Mouse (Mus musculus): ENCODE data around the gene Gm6370. TPM values are rescaled to one million over a fixed set of nuclear protein-coding genes. Genes with fewer than 3 reads are reported as not detected.
"Not testable (repeated sequence)": the region's sequence is repeated elsewhere in the genome, so short reads cannot be mapped to it uniquely, and the experiment has no call there.

The Gm6370 gene
- polyA plus RNA-seq, 1 experiment from 2014 or later: not detected

- WGBS: 10% methylated on average over 3 of the region's 4 CpGs
Measured at GRCm38 (mm10) chr5:146488959-146489358, 2.2 kb upstream of the Gm6370 start.

GRCm38 (mm10) chr5:146502099-146502498 lies 10.9 kb downstream of the Gm6370 start, which contains the start of gene 4930449I24Rik:
Gene 4930449I24Rik (plus strand): TSS chr5:146502399.
- not testable (repeated sequence) for H3K27me3 ChIP-seq; H3K4me3 ChIP-seq; H3K4me1 ChIP-seq (replicated peaks); H3K9me3 ChIP-seq; H3K36me3 ChIP-seq; ATAC-seq (ENCODE audit: low FRiP score, low read depth); H3K27ac ChIP-seq (replicated peaks); H3K4me2 ChIP-seq; H3K9ac ChIP-seq
- no CpG with 5 or more reads among the region's 5 CpGs for WGBS

More at GRCm38 (mm10) chr5:146488959-146489358, 2.2 kb upstream of the Gm6370 start:
- H3K9me3 ChIP-seq; H3K36me3 ChIP-seq; H3K4me3 ChIP-seq; H3K27me3 ChIP-seq; H3K27ac ChIP-seq (replicated peaks); H3K4me2 ChIP-seq; H3K4me1 ChIP-seq (replicated peaks); ATAC-seq (ENCODE audit: low FRiP score, low read depth); H3K9ac ChIP-seq: not testable (repeated sequence)

GRCm38 (mm10) chr5:146513823-146514222 lies 22.7 kb downstream of the Gm6370 start, which contains the start of gene Gm3402:
Gene Gm3402 (plus strand): TSS chr5:146514123.
- not testable (repeated sequence) for H3K9me3 ChIP-seq; H3K9ac ChIP-seq; H3K36me3 ChIP-seq; H3K4me1 ChIP-seq (replicated peaks); H3K27ac ChIP-seq (replicated peaks); H3K4me3 ChIP-seq; H3K4me2 ChIP-seq; ATAC-seq (ENCODE audit: low FRiP score, low read depth); H3K27me3 ChIP-seq
- WGBS: 100% methylated on average over 2 of the region's 5 CpGs

- H3K27ac ChIP-seq (replicated peaks); ATAC-seq (ENCODE audit: low FRiP score, low read depth); H3K4me3 ChIP-seq; H3K9me3 ChIP-seq; H3K27me3 ChIP-seq; H3K4me2 ChIP-seq; H3K36me3 ChIP-seq; H3K9ac ChIP-seq; H3K4me1 ChIP-seq (replicated peaks): not testable (repeated sequence)
- WGBS: 90% methylated on average over 3 of the region's 3 CpGs
Measured at GRCm38 (mm10) chr5:146525501-146525900, 34.3 kb downstream of the Gm6370 start, which contains the start of gene Gm3404. Gene Gm3404 (plus strand): TSS chr5:146525801.

- 100% methylated on average over 3 of the region's 3 CpGs for WGBS
- not testable (repeated sequence) for H3K27ac ChIP-seq (replicated peaks); H3K9ac ChIP-seq; H3K9me3 ChIP-seq; ATAC-seq (ENCODE audit: low FRiP score, low read depth); H3K36me3 ChIP-seq; H3K4me2 ChIP-seq; H3K27me3 ChIP-seq; H3K4me1 ChIP-seq (replicated peaks); H3K4me3 ChIP-seq
Measured at GRCm38 (mm10) chr5:146537347-146537746, 46.2 kb downstream of the Gm6370 start, which contains the start of gene Gm3409. Gene Gm3409 (plus strand): TSS chr5:146537647.

Other genes starting within 250 kb of the Gm6370 start
- 18.7 and 19.9 TPM in 2 replicates for gene Wasf3, start 106.4 kb upstream of the Gm6370 start, polyA plus RNA-seq (2015; fragmentation: Nextera tagmentation; extraction: Ambion mirVana)
- 0.13 TPM in 1 of 2 replicates, not detected in the other for gene Gm6408, start 9.4 kb upstream of the Gm6370 start, polyA plus RNA-seq (2015; fragmentation: Nextera tagmentation; extraction: Ambion mirVana)
- gene 4930449I24Rik, start 11.0 kb downstream of the Gm6370 start, polyA plus RNA-seq (2015; fragmentation: Nextera tagmentation; extraction: Ambion mirVana): not detected in 2 replicates
- not detected in 2 replicates for gene Gm3402, start 22.8 kb downstream of the Gm6370 start, polyA plus RNA-seq (2015; fragmentation: Nextera tagmentation; extraction: Ambion mirVana)
- gene Gm3404, start 34.4 kb downstream of the Gm6370 start, polyA plus RNA-seq (2015; fragmentation: Nextera tagmentation; extraction: Ambion mirVana): not detected in 2 replicates
- gene Gm3409, start 46.3 kb downstream of the Gm6370 start, polyA plus RNA-seq (2015; fragmentation: Nextera tagmentation; extraction: Ambion mirVana): not detected in 2 replicates
- gene Gm3415, start 64.8 kb downstream of the Gm6370 start, polyA plus RNA-seq (2015; fragmentation: Nextera tagmentation; extraction: Ambion mirVana): not detected in 2 replicates
- gene Gpr12, start 93.9 kb downstream of the Gm6370 start, polyA plus RNA-seq (2015; fragmentation: Nextera tagmentation; extraction: Ambion mirVana): 21.0 and 27.5 TPM in 2 replicates

Data from hindbrain, embryonic 15.5 days (tissue).